Mouse (Mus musculus) T-helper 17 cell (primary cell): ENCODE data around the gene Idh3g.

ENCODE experiments used
- in situ Hi-C, 2 experiments: fragments of 300-600 bp; cut with MboI, MseI; formaldehyde crosslinking; loops; 1 replicate in 1 of 2; 2 replicates in 1 of 2; pipeline ENCODE4 v1.15.1; 2025; ENCODE audit warnings: high pct_unique_total_duplicates in 2 of 2

Gene Idh3g

DNA sequence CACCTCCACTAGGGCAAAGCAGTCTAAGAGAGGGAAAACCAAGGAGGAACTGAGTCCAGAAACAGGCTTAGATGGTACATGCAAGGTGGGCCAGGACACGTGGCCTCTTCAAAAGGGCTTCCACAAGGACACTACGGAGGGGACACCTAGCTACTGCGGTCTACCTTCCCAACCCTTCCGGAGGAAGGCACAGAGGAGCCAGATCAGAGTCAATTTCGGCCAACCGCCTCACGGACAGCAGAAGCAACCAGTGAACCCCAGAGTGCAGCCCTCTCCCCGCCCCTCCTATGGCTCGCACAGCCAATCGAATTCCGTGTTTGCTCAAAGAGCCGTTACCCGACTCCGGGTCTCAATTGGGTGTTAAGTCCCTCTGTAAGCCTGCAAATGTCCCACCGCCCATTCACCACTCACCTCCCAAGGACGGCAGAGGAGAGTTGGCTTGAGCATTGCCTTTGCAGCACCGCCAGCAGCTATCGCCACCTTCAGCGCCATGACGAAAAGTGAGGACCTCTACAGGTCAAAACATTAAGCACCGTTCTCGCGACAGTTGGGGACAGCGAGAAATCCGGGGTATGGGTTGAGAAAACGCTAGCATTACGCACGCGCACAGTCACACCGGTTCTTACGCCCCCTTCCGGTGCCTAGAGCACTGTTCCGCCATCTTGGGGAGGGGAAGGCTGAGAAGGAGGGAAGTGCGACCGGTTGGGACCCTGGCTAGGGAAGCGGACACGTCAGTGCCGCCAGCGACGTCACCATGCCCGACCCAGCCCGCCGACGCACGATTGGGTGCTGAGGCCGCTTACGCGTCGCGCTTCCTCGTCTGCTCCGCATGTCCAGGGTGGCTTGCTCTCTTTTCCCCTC lies at the start of gene Idh3g, which contains the start of gene Ssr4:
Gene Idh3g, minus strand, starts transcription at position 534 of the 861 bp plus-strand sequence.
Gene Ssr4, plus strand, starts transcription at position 665 of the 861 bp plus-strand sequence.
- in situ Hi-C loops: no loop called here

DNA sequence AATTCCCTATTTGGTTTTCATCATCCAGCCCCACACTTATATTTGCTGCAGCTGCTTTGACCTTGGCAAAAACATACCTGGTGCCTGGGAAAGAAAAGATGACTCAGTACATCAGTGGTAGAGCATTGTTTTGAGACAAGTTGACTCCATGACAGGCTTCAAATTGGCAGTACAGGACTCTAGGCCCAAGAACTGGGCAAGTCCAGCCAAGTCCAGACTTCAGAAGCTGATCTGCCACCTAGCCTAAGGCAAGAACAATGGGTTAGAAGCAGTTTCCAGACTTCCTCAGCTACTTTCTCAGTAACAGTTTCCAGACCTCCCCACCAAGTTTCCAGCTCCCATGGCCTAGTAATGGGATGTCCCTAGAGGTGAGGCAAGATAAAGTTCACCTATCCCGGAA lies 49.0 kb upstream of the Idh3g start:
- in situ Hi-C loops: loop anchor here in 1 of 2 experiments (10.0 kb wide), 1 partner anchor 1811 kb away; no protein-coding TSS in a partner anchor

DNA sequence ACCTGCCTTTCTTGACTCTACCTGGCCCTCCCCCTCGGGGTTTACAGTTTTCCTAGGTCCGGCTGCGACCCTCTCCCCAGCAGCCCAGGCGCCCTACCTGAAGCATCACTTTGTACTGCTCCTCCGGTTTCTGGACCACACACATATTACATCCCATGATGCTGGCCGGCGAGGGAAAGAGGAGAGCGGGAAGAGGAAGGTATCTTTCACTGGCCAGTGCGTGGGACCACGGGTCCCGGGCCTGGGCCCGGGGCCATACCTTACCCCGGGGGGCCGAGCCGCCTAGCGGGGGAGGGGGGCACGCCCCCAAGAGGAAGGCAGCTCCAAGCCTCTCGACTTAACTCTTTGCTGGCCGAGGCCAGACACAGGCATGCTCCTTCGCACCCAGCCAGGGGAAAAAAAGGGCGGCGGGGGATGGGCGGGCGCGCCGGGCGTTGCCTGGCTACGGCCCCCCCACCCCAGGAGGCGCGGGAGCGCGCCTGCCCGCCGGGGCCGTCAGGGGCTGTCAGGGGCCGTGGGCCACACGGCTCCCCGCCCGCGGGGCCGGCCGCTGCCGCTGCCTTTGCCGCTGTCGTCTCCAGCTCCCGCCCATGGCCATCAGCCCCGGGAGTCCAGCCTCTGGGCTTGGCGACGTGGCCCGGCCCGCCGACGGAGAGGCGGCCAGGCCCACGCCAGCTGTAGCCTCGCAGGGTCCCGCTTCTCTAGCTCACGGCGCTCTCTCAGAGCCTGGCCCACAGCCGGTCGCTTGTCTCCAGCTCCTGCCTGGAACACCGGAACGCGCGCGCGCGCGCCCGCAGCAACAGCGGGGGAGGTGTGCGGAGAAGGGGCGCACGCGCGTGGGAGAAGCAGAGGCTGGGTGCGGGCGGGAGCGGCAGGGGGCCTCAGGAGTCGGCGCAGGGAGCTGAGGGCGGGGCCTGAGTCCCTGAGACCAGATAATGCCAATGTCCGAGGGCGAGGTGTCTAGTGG lies 37.8 kb upstream of the Idh3g start, which contains the start of gene Pdzd4:
Gene Pdzd4, minus strand, starts transcription at position 785 of the 967 bp plus-strand sequence.
- in situ Hi-C loops: no loop called here

- in situ Hi-C loops: no loop called here
These were observed 37.0 kb upstream of the Idh3g start for GRCm38 (mm10) chrX:73823747-73824146.

DNA sequence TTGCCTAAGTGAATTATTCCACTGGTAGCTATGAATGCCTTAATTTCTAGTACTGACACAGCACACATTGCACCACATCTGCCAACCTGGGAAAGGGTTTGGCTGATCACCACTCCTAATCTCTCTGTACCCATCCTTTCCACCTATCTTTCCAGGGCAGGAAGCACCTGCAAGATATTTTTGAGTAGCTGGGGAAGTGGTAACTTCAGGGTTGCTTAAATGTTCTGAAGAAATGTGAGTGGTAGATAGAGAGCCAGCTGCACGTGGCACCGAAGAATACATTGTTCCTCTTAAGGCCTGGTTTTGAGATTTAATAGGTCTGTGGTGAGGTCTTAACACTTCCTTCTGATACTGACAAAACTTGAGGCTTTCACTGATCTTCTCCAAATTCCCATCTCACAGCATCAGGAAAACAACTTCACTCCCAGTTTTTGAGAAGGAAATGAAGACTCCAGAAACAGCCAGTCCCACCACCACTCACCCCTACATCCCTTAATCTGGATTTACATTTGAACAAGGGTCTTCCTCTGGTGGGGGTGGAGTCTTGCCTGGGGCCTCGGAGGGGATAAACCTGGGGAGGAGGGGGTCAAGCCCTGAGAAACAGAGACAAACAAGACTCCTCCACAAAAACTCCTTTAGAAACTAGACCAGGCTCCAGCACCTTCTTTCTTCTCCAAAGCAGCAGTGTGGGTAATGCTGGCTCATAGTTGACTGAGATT lies 30.1 kb upstream of the Idh3g start:
- in situ Hi-C loops: no loop called here

- in situ Hi-C loops: no loop called here
These were observed 28.4 kb upstream of the Idh3g start for GRCm38 (mm10) chrX:73815072-73815471.

DNA sequence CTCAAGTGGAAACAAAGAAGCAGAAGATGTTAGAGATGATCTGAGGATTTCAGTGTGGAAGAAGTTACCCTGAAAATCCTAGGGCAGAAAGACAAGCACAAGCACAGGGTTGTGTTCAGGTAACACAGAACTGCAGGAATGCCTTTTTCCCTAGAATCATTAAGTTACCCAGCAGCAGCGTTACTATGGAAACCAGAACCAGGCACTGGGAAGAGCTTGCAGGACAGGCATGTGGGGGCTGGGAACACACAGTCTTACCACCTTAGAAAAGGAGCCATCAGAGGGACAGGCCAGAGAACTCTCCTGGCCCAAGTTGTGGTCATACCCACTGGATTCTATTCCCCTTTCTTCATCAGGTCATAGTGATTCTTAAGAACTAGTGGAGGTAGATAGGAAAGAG lies 19.1 kb upstream of the Idh3g start:
- in situ Hi-C loops: no loop called here

DNA sequence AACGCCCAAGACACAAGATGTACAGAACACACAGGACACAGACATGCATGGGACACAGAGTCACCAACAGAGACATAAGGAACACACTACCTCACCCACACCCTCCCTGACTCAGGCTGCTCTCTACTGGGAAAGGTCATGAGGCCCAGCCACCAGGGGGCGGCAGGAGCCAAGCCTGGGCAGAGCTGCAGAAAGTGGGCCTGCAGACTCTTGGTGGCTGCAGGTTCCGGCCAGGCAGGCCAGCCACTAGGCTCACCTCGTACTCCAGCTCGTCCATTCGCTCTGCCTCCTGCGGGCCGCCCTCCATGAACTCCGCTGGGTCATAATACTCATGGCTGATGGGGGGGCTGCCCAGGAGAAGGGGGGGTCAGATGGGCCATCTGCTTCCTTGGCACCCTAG lies 11.8 kb upstream of the Idh3g start:
- in situ Hi-C loops: loop anchor here (5.0 to 10.0 kb wide), 3 partner anchors 99 to 156 kb away; partner anchors contain the start of gene L1cam (in 1 of the 2)

- in situ Hi-C loops: loop anchor here (5.0 to 10.0 kb wide), 3 partner anchors 100 to 157 kb away; partner anchors contain the start of gene L1cam (in 1 of the 2)
These were observed 10.8 kb upstream of the Idh3g start for GRCm38 (mm10) chrX:73797511-73797910.

- in situ Hi-C loops: loop anchor here in 1 of 2 experiments (10.0 kb wide), 1 partner anchor 161 kb away; no protein-coding TSS in a partner anchor
These were observed 6.8 kb upstream of the Idh3g start for GRCm38 (mm10) chrX:73793505-73793904.

DNA sequence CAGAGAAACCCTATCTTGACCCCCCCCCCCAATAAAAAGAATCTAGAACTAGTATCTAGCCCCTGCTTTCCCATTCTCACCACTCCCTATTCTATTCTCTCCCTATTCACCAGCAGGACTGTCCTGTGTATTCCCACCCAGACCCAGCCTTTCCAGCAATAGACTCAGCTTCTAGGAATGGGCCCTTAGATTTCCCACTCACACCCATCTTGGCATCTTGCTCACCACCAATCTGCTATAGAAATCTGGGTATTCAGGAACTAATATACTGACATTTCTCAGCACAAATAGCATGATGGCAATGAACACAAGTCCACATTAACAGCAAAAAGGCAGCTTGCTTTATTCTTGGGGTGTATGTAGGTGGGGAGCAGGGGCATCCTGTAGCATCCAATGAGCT lies 6.3 kb upstream of the Idh3g start:
- in situ Hi-C loops: loop anchor here in 1 of 2 experiments (10.0 kb wide), 1 partner anchor 162 kb away; no protein-coding TSS in a partner anchor

GRCm38 (mm10) chrX:73788501-73788900 lies 1.8 kb upstream of the Idh3g start:
- in situ Hi-C loops: no loop called here

DNA sequence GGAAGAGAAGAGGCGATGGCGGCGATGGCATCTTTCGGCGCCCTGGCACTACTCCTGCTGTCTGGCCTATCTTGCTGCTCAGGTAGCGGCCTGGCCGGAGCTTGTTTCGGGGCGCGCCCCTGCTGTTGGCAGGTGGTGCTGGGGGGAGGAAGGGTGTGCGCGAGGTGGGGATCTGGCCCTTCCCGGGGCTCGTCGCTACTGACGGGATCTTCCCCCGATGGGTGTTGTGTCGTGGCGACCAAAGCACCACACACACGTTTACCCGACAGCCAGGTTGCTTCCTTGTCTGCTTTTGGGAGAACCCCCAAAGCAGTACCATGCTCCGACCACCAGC lies 495 bp upstream of the Idh3g start:
- in situ Hi-C loops: no loop called here

DNA sequence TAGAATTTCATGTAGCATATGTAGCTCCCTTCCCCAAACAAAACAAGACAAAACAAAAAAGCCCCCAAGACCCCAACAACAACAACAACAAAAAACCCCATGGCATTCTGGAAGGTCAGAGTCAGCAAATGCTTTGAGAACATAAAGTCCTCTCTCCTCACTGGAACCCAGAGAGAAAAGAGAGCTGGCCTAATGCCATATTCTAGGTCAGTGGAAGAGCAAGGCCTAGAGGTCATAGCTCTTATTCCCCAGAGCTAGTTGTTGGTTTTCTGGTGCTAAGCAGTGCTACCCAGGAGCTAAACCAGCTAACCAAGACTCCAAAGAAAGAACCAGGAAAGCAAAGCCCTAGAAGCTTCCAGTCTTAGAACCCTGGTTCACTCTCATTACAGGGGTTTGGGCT lies 1.0 kb downstream of the Idh3g start:
- in situ Hi-C loops: no loop called here

DNA sequence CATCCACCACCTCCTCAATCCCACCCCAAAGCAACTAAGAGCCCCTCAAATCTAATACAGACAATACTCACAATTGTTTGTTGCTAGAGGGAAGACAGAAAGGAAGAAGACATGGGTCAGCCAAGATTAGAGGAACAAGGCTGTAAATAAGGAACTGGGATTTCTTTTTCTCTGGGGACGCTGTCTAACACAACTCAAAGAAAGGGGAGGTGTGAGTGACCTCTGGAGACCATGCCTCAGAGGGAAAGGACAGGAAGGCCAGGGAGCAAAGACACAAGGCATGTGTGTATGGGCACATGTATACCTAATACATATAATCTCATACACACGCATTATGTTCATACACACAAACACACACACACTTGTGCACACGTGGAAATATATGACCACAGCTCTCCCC lies 4.5 kb downstream of the Idh3g start:
- in situ Hi-C loops: no loop called here

DNA sequence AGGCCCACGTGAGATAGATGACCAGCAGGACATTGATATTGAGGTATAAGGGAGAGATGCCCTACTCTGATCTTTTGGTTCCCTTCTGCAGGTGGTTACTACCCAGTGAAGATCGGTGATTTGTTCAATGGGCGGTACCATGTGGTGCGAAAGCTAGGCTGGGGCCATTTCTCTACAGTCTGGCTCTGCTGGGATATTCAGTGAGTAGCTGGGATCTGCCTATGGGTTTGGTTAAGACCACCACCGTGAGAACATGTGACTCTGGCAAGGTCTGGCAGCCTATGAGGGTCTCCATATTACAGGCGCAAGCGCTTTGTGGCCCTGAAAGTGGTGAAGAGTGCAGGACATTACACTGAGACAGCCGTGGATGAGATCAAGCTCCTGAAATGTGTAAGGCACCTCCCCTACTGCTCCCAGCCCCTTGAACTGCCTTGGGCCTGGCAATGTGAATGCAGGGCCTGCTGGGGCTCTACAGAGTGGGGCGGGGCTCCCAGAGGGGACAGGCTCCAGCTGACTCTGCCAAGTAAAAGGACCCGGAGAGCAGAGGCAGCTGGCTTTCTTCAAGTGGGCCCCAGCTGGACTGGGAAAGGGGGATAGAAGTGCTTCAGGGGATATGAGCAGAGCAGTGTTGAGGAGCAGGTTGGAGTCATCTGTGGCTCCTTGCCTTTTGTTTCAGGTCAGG lies 11.8 kb downstream of the Idh3g start:
- in situ Hi-C loops: no loop called here

DNA sequence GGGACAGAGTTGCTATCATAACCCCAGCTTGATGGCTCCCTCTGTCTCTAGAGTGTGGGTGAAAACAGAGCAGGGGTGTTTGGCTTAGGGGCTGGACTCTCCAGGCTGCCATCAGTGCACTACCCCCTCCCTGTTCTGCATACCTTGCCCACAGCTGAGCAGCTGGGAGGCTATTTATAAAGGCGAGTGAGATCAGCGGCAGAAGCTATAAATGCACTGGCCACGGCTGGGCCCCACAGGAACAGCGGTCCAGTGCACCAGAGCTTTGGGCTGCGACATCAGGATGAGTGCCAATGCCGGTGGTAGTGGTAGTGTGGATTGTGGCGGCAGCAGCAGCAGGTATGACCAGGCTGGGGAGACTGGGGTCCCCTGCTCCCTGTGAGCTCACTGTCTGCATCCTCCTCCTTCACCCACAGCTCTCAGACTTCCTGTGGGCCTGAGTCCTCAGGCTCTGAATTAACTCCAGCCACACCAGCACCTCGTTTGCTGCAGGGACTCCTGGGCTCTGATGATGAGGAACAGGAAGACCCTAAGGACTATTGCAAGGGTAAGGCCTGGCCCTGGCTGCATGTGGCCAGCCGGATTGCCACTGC lies 12.4 kb downstream of the Idh3g start, which contains the start of gene Srpk3:
Gene Srpk3, plus strand, starts transcription at position 238 of the 593 bp plus-strand sequence.
- in situ Hi-C loops: no loop called here

GRCm38 (mm10) chrX:73767267-73767666 lies 19.4 kb downstream of the Idh3g start:
- in situ Hi-C loops: loop anchor here in 1 of 2 experiments (10.0 kb wide), 1 partner anchor 1412 kb away; no protein-coding TSS in a partner anchor

DNA sequence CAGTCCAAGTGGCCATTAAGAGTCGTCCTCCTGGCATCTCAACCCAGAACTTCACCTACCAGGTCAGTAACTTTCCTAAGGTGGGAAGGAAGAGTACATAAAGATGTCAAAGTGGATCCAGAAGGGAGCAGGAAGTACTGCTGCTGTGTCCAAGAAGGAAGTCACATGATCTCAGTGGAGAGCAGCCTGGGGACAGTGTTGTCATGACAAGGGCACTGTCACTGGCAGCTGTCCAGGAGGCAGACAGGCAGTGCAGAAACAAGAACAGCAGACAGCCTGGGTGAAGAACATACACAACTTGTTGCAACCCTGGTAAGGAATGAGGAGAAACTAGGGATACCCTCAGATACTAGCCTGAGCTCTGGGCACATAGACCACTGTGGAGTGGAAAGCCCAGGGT lies 21.4 kb downstream of the Idh3g start:
- in situ Hi-C loops: loop anchor here in 1 of 2 experiments (10.0 kb wide), 1 partner anchor 1411 kb away; no protein-coding TSS in a partner anchor
